Mouse (Mus musculus) myocyte (in vitro differentiated cells): Measurements from ENCODE around the gene Ly75. TPM values are rescaled to one million over a fixed set of nuclear protein-coding genes. Genes with fewer than 3 reads are reported as not detected.

Experiments used
- H3K27me3 ChIP-seq: one replicate; pipeline ENCODE4 v1.6.1; 2011; ENCODE audit not compliant: control insufficient read depth, insufficient read depth, insufficient read length
- H3K36me3 ChIP-seq: one replicate; pipeline ENCODE4 v1.6.1; 2011; ENCODE audit not compliant: control insufficient read depth, insufficient read depth
- H3K4me2 ChIP-seq: one replicate; pipeline ENCODE4 v1.6.1; 2011; ENCODE audit warnings: low read depth, control low read depth
- H3K4me3 ChIP-seq: one replicate; pipeline ENCODE4 v1.5.1; 2011; ENCODE audit warnings: mild to moderate bottlenecking, control low read depth, moderate library complexity
- H3K79me2 ChIP-seq: one replicate; pipeline ENCODE4 v1.6.1; 2011; ENCODE audit not compliant: control insufficient read depth, insufficient read depth
- H3ac ChIP-seq: one replicate; pipeline ENCODE4 v1.6.1; 2011; ENCODE audit not compliant: control insufficient read depth, insufficient read length
- CEBPB ChIP-seq: IDR thresholded peaks from 2 replicates; pipeline ENCODE4 v1.6.1; 2011; ENCODE audit warnings: mild to moderate bottlenecking, moderate library complexity; ENCODE audit not compliant: poor library complexity, insufficient read depth, severe bottlenecking
- E2F4 ChIP-seq: IDR thresholded peaks from one replicate; pipeline ENCODE4 v1.6.1; 2011; ENCODE audit warnings: mild to moderate bottlenecking, control low read depth, moderate library complexity; ENCODE audit not compliant: insufficient read depth
- MAX ChIP-seq: IDR thresholded peaks from one replicate; pipeline ENCODE4 v1.6.1; 2011; ENCODE audit warnings: low read depth, mild to moderate bottlenecking, control low read depth
- MYOD1 ChIP-seq, 3 experiments: IDR thresholded peaks; one replicate each; pipeline ENCODE4 v1.6.1; 2011; ENCODE audit warnings: control low read depth in 2 of 3, low read depth in 2 of 3, mild to moderate bottlenecking in 2 of 3, moderate library complexity in 1 of 3; ENCODE audit not compliant: insufficient read length in 2 of 3, control insufficient read depth in 1 of 3
- MYOG ChIP-seq, 3 experiments: IDR thresholded peaks; one replicate each; pipeline ENCODE4 v1.6.1; 2011; ENCODE audit warnings: control low read depth in 2 of 3, low read depth in 2 of 3, mild to moderate bottlenecking in 2 of 3; ENCODE audit not compliant: insufficient read length in 2 of 3, control insufficient read depth in 1 of 3, insufficient read depth in 1 of 3
- POLR2A ChIP-seq: IDR thresholded peaks from one replicate; pipeline ENCODE4 v1.6.1; 2011; ENCODE audit warnings: low read depth, mild to moderate bottlenecking, control low read depth, moderate library complexity; ENCODE audit not compliant: insufficient read length
- POLR2AphosphoS2 ChIP-seq: IDR thresholded peaks from one replicate; pipeline ENCODE4 v1.6.1; 2011; ENCODE audit warnings: low read depth, control low read depth; ENCODE audit not compliant: insufficient read length
- REST ChIP-seq: IDR thresholded peaks from one replicate; pipeline ENCODE4 v1.6.1; 2011; ENCODE audit warnings: mild to moderate bottlenecking, control low read depth, moderate library complexity; ENCODE audit not compliant: insufficient read depth, insufficient read length
- SRF ChIP-seq: IDR thresholded peaks from one replicate; pipeline ENCODE4 v1.6.1; 2011; ENCODE audit warnings: low read depth; ENCODE audit not compliant: control insufficient read depth, insufficient read length
- TCF12 ChIP-seq: IDR thresholded peaks from one replicate; pipeline ENCODE4 v1.6.1; 2011; ENCODE audit warnings: mild to moderate bottlenecking, control low read depth; ENCODE audit not compliant: poor library complexity, insufficient read depth, severe bottlenecking
- TCF3 ChIP-seq: IDR thresholded peaks from one replicate; pipeline ENCODE4 v1.6.1; 2011; ENCODE audit warnings: low read depth, control low read depth; ENCODE audit not compliant: insufficient read length
- USF1 ChIP-seq: IDR thresholded peaks from one replicate; pipeline ENCODE4 v1.6.1; 2011; ENCODE audit warnings: low read depth, mild to moderate bottlenecking, control low read depth, moderate library complexity
- polyA plus RNA-seq: library from polyadenylated mRNA; unstranded; fragments of >200 nt; fragmentation: generic; extraction: Trizol; gene quantifications from one replicate; pipeline ENCODE4 v1.2.1, GENCODE M21; 2012; ENCODE audit warnings: missing spikeins

Gene Ly75
- polyA plus RNA-seq, 1 experiment: 2.3 TPM

DNA sequence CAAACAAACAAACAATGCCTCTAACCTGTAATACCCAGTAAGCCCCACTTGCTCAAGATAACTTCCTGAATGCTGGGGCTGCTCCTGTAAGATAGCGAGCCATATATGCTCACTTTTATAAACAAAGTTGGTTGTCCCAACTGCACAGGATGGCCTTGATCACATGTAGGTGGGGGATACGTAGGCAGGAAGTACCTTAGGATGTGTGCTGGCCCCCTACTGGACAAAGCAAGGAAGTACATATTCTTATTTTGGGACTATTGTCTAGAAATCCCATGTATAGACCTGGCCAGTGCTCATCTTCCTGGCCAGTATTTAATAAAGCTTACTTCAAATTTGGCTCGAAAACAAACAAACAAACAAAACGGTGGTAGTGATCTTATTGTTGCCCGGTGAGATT, 59.7 kb downstream of the Ly75 start:
- no peak overlapping the region for H3K4me2 ChIP-seq
- H3ac ChIP-seq: no peak overlapping the region
- H3K79me2 ChIP-seq: no peaks in the 10 kb centered on the region
- H3K27me3 ChIP-seq: no peaks in the 10 kb centered on the region
- no peak overlapping the region for H3K4me3 ChIP-seq
- peaks cover 4% of the 10 kb centered on the region for H3K36me3 ChIP-seq
- TF ChIP-seq POLR2AphosphoS2 (no peak), E2F4 (no peak), REST (no peak)

DNA sequence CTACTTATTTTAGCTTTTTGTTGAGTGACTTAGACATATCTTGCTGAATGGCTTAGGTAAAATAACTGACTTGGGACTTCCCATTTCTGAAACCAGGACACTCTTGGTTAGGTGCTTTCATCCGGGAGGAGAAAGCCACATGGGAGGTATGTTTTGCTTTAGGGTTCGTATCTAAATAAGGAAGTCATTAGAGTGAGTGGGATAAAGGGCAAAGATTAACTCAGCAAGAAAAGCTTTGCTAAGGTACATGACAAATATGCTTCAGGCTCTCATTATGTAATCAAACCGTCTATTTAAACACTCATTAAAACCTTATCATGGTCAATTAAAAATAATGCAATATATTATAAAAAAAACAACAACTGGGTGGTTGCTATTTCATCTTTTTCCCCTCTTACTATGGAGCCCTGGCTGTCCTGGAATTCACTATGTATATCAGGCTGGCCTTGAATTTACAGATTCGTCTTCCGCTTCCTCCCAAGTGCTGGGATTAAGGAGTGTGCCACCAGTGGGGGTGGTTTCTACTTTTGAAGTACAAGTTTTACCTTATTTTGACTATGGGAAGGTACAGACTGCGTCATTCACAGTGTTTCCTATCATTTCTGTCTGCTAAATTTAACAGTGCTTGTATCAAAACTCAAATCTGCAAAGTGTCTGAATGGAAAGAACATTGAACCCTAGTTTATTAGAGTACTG, 60.9 kb downstream of the Ly75 start:
- peaks cover 4% of the 10 kb centered on the region for H3K36me3 ChIP-seq

GRCm38 (mm10) chr2:60303796-60304195, 79.3 kb downstream of the Ly75 start:
- H3K79me2 ChIP-seq: no peaks in the 10 kb centered on the region
- H3K36me3 ChIP-seq: peaks cover 22% of the 10 kb centered on the region
- TF ChIP-seq SRF (no peak), POLR2AphosphoS2 (no peak), POLR2A (no peak), REST (no peak)
- H3K27me3 ChIP-seq: no peaks in the 10 kb centered on the region
- no peak overlapping the region for H3K4me3 ChIP-seq
- no peak overlapping the region for H3K4me2 ChIP-seq
- H3ac ChIP-seq: no peak overlapping the region

More for the DNA sequence above, 60.9 kb downstream of the Ly75 start:
- Histone ChIP-seq H3K27me3 (no peaks in the 10 kb centered on the region), H3K4me2 (no peak overlapping the region), H3ac (no peak overlapping the region), H3K4me3 (no peak overlapping the region), H3K79me2 (no peaks in the 10 kb centered on the region)
- TF ChIP-seq MAX (no peak), MYOD1 (IDR thresholded peaks at IDR 0.05; ENCODE audit: control insufficient read depth in 1 of 3, insufficient read length in 2 of 3, low read depth in 2 of 3) (no peak), TCF3 (no peak), TCF12 (no peak)

- H3ac ChIP-seq: no peak overlapping the region
- H3K27me3 ChIP-seq: no peaks in the 10 kb centered on the region
- H3K4me2 ChIP-seq: no peak overlapping the region
- H3K4me3 ChIP-seq: no peak overlapping the region
- no peaks in the 10 kb centered on the region for H3K79me2 ChIP-seq
- H3K36me3 ChIP-seq: peaks cover 16% of the 10 kb centered on the region
- no peak for TF ChIP-seq SRF
- no peak for TF ChIP-seq POLR2AphosphoS2
- TF ChIP-seq CEBPB: no peak
- no peak for TF ChIP-seq MAX
- no peak for TF ChIP-seq E2F4
- TF ChIP-seq USF1: no peak
- no peak for TF ChIP-seq MYOG (IDR thresholded peaks at IDR 0.05; ENCODE audit: control insufficient read depth in 1 of 3, insufficient read depth in 1 of 3, insufficient read length in 2 of 3, low read depth in 2 of 3)
Measured at GRCm38 (mm10) chr2:60299323-60299722, 83.8 kb downstream of the Ly75 start.

DNA sequence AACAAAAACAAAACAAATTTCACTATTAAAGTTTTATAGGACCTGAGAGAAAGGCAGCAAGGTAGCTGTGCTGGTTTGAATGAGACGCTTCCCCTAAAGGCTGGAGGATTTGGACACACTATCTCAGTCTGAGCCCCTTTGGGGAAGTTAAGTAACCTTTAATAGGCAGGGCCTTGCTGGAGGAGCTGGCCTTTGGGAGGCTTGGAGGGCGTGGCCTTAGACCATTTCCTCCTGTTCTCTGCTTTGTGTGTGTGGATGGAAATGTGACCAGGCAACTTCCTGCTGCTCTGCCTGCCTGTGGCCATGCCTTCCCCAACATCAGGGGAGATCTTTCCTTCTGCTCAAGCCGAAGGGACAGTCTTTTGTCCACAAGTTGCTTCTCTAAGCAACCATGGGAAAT, 84.8 kb downstream of the Ly75 start:
- TF ChIP-seq USF1 (no peak), MAX (no peak), REST (no peak), POLR2A (no peak), SRF (no peak), TCF3 (no peak), MYOD1 (IDR thresholded peaks at IDR 0.05; ENCODE audit: control insufficient read depth in 1 of 3, insufficient read length in 2 of 3, low read depth in 2 of 3) (no peak), TCF12 (no peak), MYOG (IDR thresholded peaks at IDR 0.05; ENCODE audit: control insufficient read depth in 1 of 3, insufficient read depth in 1 of 3, insufficient read length in 2 of 3, low read depth in 2 of 3) (no peak), CEBPB (no peak), E2F4 (no peak), POLR2AphosphoS2 (no peak)
- no peak overlapping the region for H3K4me3 ChIP-seq
- H3K79me2 ChIP-seq: no peaks in the 10 kb centered on the region
- peaks cover 16% of the 10 kb centered on the region for H3K36me3 ChIP-seq
- no peak overlapping the region for H3ac ChIP-seq
- no peak overlapping the region for H3K4me2 ChIP-seq
- H3K27me3 ChIP-seq: no peaks in the 10 kb centered on the region

GRCm38 (mm10) chr2:60291381-60291780, 91.7 kb downstream of the Ly75 start:
- no peak overlapping the region for H3K4me3 ChIP-seq
- H3ac ChIP-seq: no peak overlapping the region
- no peaks in the 10 kb centered on the region for H3K27me3 ChIP-seq
- H3K4me2 ChIP-seq: no peak overlapping the region
- no peaks in the 10 kb centered on the region for H3K36me3 ChIP-seq
- H3K79me2 ChIP-seq: no peaks in the 10 kb centered on the region
- no peak for TF ChIP-seq SRF
- TF ChIP-seq E2F4: no peak
- no peak for TF ChIP-seq USF1
- TF ChIP-seq REST: no peak
- no peak for TF ChIP-seq POLR2AphosphoS2
- TF ChIP-seq MAX: no peak
- no peak for TF ChIP-seq TCF12
- no peak for TF ChIP-seq MYOG (IDR thresholded peaks at IDR 0.05; ENCODE audit: control insufficient read depth in 1 of 3, insufficient read depth in 1 of 3, insufficient read length in 2 of 3, low read depth in 2 of 3)
- no peak for TF ChIP-seq TCF3
